Mouse (Mus musculus) regulatory T cell (primary cell): ENCODE data around the gene Gm14525.
"Not testable (repeated sequence)": the region's sequence is repeated elsewhere in the genome, so short reads cannot be mapped to it uniquely, and the experiment has no call there.

Source experiments
- in situ Hi-C: fragments of 300-600 bp; cut with MboI, MseI; formaldehyde crosslinking; loops from one replicate; pipeline ENCODE4 v1.15.1; 2025; ENCODE audit warnings: high pct_unique_total_duplicates

The Gm14525 gene

GRCm38 (mm10) chrX:26702538-26702937 lies at the start of gene Gm14525:
TSS of gene Gm14525 (minus strand) at chrX:26702638.
- in situ Hi-C loops: not testable (repeated sequence)
